Mouse (Mus musculus) 3134 (cell line): ENCODE measurements at regions not wholly inside any gene's neighbourhood (a gene's known extent, or its start where the extent isn't known, plus 50 kb on each side); places are given as distances from the start of the nearest gene placed in this dataset.

Experiments used
- DNase-seq: peaks from one replicate; pipeline ENCODE4 v3.0.0-alpha.2; 2011; ENCODE audit warnings: low spot score; ENCODE audit not compliant: insufficient read length; ENCODE audit errors: extremely low read depth

DNA sequence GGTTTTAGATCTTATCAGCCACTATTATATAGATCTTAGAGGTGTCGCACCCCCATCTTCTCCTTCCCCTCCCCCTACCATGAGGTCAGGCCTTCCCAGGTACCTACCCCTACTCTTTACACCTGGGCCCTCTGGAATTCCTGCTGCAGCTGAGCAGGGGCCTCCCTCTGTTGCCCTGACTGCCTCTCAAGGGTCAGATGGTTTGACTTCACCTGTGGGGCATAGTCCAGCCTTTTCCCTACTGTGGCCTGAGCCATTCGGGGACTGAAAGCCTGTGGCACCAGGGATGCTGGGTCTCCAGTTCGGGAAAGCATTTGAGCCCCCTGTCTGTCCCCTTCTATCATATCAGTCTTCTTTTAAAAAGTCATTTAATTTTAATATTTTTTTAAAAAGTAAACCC lies 196.4 kb downstream of the Gadd45g start:
- DNase-seq = no peak

DNA sequence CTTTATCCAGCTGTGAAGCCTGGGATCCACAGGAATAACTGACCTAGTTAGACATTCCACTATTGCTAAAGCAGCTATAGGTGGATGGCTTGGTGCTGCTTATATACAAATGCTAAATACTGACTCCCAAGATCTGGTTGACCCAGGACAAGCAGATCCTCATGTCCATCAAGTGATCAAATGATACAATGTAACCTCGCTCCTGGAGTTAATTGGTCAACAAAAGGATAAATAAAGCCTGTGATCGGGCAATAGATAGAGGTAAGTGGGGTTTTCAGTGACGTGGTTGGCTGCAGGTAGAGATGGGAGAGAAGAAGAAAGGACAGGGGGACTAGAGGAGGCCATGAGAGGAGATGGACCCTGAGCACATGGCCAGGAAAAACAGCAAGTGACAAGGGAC lies 197.4 kb downstream of the Gadd45g start:
- no peak for DNase-seq

DNA sequence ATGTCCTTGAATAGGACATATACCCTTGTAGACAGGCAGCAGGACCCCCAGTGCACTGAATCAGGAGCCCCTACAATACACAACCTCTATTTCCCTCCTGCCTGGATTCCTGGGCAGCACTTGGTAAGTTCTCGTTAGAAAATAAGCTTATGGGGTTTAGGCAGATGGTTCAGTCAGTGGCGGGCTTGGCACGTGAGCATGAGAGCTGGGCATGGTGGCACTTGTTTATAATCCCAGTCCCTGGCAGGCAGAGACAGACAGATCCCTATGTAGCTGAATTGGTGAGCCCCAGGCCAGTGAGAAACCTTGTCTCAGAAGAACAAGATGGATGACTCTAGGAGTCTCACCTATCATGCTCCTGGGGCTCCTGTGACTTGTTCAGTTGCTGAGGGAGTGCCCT lies 198.9 kb downstream of the Gadd45g start:
- DNase-seq = no peak

DNA sequence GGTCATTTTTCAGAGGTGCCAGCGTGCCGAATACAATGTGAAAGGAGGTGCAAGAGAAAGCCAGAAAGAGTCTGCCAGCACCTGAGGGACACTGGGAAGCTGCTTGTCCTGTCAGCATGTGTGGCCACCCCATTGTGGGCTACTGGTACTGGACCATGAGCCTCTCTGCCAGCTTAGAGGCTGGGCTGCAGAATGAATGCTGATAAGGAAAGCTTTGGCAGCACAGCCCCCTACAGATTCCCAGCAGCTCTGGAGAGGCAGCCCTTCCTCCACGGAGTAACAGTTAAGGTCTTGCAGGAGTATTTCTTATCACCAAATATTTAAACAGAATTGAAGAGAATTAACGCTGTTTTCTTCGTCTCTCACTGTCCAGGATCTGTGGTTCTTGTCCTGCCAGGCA lies 199.5 kb downstream of the Gadd45g start:
- DNase-seq = no peak

DNA sequence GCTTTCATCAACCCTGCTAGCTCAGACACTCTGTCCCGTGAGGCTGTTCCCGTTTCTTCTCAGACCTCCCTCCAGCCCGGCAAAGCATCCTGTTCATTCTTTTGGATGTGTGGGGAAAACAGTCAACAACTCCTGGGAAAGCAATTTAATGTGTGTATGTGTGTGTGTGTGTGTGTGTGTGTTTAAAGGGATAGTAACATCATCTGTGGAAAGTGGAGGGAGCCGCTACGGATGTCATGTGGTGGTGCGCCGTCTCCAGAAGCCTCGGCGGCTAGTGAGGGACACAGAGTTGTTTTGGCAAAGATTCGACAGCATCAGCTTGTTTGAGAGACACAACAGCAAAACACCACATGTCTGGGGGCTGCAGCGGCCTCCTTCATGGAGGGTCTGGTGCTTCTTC lies 200.2 kb downstream of the Gadd45g start:
- DNase-seq = no peak

DNA sequence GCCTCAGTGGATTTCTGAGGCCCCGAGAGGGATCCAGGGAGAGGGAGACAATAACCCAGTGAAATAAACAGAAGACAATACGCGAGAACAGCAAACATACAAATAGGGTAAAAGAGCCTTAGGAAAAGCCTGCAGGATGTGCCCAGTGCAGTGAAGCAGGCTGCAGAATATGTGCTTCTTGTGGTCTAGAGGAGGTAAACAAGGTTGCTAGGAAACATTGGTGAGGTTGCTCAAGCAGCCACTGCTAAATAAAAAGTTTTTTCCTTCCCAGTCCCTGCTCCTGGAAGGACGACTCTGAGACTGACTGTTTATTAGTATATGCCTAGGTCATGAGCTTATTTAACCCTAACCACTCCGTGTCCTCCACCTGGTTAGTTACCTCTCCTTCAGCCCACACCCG lies 201.5 kb downstream of the Gadd45g start:
- no peak for DNase-seq

DNA sequence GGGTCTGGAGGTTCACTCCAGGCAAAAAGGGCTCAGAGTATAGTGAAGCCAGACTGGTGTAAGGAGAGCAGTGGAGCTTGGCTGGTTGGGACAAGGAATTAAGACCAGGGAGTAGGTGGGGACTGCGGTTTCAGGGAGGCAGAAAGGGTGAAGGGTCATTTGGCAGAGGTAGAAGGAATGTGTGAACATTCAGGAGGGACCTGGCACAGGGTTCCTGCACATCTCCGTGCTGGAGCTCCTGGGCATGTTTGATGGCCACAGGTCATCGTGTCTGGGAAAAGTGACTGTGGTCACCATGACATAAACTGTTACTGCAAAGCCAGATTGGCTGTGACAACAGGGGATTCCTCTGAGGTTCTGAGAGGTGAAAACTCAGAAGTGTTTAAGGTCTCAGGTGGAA lies 202.3 kb downstream of the Gadd45g start:
- DNase-seq = no peak

DNA sequence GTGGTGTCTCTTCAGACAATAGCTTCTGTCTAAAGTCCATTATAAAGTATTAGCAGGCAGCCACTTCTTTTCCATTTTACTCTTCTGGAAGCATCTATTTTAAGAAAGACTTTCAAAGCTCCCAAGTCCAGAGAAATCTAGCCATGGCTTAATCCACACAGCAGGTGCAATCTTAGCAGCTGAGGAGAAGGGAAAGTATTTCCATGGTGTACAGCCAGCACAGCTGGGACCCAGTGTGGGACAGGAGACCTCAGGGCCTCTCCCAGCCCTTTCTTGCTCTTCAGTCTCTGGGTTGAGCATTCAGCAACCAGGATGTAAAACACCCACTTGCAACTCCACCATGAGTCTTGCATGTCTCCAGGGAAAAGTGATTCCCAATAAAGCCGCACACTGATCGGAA lies 202.8 kb downstream of the Gadd45g start:
- DNase-seq = no peak

DNA sequence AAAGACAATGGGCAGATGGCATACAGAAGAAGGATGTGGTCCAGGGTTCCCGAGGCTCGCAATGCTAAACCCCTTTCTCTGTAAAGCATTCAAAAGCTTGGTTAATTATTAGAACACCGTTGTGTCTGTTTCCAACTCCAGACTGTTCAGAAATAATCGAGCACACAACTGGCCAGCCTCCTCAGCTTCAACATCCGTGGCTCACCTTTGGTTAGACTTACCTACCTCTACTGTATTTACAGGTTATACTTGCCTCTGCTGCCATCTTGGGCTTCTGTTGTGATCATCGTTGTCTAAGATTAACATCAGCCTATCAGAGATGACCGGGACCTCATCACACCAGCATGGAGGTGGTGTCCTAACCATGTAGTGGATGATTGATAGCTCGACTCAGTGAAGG lies 209.3 kb downstream of the Gadd45g start:
- no peak for DNase-seq

DNA sequence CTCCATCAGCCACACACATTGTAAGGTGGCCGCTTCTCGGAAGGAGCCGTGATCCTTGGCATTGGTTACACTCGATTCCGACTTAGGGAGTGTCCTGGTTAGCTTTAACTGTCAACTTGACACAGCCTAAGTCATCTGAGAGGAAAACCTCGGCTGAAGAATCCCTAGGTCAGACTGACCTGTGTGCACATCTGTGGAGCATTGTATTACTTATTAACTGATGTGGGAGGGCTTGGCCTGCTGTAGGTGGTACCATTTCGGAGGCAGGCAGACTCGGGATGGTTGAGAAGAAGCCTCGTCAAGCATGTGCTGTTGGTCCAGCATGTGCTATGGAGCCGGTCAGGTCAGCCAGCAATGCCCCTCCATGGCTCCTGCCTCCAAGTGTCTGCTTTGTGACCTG lies 211.0 kb downstream of the Gadd45g start:
- DNase-seq = no peak

DNA sequence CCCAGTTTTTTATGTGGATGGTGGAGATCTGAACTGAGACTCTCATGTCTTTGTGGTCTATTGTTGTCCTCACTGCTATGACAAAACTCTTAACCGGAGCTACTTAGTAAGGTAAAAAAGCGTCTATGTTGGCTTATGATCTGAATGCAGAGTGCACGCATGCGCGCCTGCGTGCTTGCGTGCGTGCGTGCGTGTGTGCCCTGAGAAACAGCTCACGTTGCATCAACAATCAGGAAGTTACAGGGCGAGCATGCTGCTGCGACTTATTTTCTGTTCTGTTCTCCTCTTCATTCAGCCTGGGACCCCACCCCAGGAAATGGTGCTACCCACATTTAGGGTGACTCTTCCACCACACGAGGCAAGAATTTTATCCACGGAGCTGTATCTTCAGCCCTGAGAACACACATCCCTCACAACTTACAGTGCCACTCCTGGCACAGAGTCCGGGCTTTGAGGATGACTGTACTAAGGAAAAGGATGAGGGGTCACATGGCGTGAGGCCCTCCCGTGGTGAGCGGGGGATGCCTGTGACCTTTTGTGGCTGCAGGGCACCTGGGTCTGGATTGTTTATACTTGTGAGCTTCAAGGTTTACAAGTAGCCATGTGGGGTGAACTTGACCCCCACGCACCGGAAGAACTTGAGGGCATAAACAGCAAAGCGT lies 213.4 kb downstream of the Gadd45g start:
- DNase-seq = peak; percentile 43

DNA sequence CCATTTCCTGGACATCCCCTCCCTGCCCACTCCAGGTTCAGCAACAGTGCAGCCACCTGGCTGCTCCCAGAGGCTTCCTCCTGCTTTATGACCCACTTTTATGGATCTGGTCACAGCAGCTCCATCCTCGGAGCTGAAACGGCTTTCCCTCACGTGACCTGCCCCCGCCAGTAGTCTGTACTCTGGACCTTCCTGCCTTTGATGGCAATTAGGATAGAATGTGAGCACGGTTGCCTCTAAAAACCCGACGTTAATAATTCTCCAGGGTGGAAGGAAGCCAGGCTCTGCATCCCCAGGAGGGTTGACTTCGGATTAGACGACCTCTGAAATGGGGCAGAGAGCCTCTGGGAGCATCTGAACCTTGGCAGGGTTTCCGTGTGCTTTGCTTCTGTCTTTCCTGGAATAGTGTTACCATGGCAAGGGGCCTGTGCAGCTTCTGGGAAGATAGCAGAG lies 214.0 kb downstream of the Gadd45g start:
- no peak for DNase-seq

DNA sequence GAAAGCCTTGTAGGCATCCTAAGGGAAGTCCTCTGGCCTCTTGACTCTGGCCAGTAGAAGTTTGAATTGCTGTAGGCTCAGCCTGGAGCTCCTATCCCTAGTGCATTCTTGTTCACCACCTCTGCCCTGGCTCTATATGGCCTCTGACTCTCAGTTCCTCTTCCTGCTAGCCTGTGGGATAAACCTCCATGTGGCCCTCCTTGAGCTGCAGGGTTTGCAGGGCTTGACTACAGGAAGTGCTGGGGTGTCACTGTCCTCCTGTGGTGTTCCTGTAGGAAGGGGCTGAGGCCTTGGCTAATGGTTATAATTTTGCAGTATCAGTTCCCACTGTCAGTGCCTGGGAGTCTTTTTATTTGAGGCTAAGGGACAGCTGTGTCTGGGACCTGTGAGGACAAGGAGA lies 215.0 kb downstream of the Gadd45g start:
- DNase-seq = no peak

DNA sequence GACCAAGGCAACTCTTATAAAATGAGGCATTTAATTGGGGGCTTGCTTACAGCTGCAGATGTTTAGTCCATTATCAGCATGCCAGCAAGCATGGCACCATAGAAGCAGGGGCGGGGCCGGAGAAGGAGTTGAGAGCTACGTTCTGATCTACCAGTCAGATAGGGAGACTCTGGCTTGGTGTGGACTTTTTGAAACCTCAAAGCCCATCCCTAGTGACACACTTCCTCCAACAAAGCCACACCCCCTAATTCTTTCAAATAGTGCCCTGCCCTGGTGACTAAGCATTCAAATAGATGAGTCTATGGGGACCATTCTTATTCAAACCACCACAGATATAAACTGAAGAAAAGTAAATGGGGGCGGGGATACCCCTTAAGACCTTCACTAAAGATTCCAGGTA lies 215.4 kb downstream of the Gadd45g start:
- peak; percentile 52 for DNase-seq

DNA sequence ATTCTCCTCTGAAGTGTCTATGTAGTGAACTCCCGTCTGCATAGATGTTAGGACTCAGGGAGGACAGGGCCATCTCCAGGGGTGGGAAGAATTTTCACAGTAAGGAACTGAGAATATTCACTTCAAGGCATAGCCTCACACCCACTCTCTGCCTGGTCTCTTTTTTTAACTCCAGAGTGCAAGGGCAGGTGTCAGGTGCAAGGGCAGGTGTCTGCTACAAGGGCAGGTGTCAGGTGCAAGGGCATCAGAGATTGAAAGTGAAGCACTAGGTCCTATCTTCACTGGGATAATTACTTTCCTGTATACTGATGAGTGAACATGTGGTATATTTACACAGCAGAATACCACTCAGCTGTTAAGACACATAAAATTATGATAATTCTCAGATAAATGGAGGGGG lies 216.1 kb downstream of the Gadd45g start:
- no peak for DNase-seq

DNA sequence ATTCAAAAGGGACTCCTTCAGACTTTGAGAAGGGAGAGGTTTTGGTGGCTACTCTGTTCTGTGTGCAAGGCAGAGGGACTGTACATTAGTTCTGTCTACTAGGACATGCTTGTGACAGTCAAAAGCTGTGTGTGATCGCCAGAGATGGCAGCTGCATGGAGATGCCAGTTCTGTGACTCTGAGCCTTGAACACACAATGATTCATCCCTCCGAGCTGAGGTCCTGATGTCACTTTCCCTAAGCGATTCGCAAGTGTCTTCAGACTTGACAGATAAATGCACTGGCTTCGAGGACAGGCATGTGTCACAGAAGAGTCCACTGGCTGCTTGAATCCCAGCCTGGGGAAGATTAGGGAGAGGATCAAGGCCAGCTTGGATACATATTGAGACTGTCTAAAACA lies 218.8 kb downstream of the Gadd45g start:
- no peak for DNase-seq

DNA sequence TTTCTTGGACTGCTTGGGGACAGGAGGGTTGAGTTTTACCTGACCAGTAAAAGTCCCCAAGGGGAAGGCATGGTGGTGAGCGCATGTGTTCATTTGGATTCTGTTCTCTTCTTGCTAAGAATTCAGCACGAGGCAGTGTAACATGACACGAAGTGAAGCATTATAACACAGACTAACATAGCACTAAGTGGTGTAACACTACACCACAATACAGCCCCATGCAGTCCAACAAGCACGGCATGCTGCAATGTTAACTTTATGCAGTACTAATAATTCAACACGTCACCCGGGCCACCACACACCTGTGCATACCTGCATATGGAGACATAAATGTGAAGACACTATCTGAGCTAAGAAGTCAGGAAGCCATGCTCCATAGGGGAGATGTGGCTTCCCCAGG lies 219.2 kb downstream of the Gadd45g start:
- DNase-seq = no peak

DNA sequence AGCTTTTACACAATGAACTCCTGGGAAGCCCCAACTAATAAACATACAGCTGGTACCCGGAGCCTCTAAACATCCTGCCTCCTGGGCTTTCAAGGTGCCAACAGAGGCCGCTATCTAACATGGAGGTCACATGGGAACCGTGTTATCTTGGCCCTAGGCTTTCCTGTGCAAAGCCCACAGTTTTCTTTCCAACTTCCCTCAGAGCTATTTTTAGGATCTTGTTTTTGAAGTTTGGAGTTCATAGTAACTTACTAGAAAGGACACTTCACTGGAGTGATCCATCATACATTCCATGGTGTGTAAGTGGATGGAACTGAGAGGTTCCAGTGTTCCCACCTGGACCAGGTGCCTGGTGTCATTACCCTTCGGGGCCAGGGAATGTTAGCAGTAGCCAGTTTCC lies 220.6 kb downstream of the Gadd45g start:
- no peak for DNase-seq

DNA sequence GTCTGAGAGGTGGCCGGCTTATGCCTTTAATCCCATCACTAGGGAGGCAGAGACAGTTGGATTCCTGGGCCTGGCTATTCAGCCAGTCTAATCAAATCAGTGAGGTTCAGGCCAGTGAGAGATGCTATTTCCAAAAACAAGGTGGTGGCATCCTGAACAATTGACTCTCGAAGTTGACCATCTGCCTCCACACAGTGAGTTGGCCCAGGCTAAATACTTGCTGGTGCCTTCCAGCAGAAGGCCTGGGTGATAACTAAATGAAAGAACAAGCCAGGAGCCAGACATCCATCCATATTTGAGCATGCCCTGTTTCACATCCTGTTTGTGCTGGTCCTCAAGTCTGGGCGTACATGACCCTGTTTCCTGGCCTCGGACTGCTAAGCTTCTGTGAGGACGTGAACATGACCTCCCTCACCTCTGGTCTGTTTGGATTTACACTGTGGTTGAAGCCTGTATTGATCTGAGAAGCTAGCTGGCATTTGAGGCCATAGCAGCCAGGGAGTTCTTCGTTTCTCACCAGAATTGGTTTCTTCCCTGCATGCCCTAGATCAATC lies 222.5 kb downstream of the Gadd45g start:
- no peak for DNase-seq

DNA sequence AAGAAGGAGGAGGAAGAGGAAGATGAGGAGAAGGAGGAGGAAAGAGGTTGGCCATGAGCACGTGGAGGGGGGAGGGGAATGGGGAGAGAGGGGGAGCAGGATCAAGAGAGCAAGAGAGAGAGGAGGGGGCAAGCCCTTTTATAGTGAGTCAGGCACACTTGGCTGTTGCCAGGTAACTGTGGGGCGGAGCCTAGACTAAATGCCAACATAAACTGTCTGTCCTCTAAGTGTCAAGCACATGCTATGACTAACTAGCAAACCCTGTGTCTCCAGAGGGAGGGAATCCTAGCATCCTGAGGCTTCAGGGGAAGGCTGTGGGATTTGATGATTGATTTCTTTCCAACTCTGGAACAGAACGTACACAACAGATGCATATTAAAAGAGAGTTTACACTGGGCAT lies 223.2 kb downstream of the Gadd45g start:
- peak; percentile 45 for DNase-seq

DNA sequence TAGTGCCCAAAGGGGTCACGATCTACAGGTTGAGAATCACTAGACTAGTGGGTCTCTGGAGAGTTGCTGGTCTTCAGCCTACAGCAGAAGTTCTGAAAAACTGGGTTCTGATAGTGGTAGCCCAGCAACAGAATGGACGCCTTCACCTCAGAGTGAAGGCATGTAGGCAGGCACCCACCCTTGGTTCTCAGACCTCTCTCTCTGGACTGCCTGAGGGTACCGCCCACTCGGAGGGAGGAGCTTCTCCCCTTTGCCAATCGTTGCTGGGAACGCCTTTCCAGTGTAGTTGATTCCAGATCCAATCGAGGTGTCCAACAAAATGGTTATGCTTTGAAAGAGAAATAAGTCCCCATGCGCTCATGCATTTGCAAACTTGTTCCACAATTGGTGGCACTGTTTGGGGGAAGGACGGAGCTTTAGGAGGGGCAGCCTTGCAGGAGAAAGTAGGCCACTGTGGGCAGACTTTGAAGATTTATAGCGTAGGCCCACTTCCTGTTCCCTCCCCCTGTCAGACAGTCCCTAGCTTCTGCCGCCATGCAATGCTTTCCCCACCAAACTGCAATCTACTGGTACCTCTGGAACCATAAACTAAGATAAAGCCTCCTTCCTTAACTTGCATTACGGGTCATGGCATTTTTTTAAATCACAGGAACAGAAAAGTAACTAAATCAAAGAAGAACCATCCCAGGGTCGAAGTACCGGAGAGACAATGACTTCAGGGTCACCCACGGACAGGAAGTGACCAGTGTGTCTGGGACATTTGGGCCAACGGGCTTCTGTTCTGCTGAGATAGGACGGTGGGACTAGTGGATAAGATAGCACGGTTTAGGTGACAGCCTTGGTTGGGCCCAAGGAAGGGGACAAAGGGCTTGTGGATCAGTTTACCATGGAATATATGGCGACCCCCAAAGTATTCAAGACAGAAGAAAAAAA lies 224.5 kb downstream of the Gadd45g start:
- DNase-seq = no peak

DNA sequence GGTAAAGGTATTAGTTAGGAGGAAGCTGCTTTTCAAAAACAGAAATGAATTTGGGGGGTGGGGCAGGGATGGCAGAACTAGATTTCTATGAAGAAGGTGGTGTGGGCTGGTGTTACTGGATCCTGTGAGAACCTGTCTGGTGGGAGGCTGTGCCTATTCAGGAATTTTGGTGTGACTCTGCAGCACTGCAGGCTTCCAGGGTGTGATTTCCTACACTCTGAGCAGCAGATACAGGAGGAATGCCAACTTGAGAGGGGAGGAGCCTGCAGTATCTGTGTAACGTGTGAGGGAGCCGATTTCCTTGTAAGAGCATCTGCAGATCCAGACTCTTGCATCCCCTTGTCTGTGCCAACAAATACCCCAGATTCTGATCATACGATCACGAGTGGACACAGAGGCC lies 231.1 kb downstream of the Gadd45g start:
- DNase-seq = no peak
